Mouse (Mus musculus) Patski (cell line): ENCODE measurements around the gene Stat6. TPM values are rescaled to one million over a fixed set of nuclear protein-coding genes. Genes with fewer than 3 reads are reported as not detected.
A peak's percentile ranks its signal among the peaks of the same experiment; 100 is the strongest.

Experiments
- ATAC-seq: fragments of 100-300 bp; one replicate; pipeline ENCODE4 v1.8.0; 2021
- CTCF ChIA-PET: fragments of 350-600 bp; sonication (Branson Sonifier 250); formaldehyde crosslinking; loops from one replicate; lab custom pipeline; 2022; ENCODE audit warnings: inconsistent platforms; lab: Charles Lee
- POLR2A ChIA-PET: fragments of 350-600 bp; sonication (Branson Sonifier 250); formaldehyde crosslinking; loops from one replicate; lab custom pipeline; 2022; ENCODE audit warnings: antibody characterized with exemption, inconsistent platforms; lab: Charles Lee
- DNase-seq: peaks from one replicate; pipeline ENCODE4 v3.0.0-alpha.2; 2011; ENCODE audit warnings: low read depth, low spot score
- H3K27me3 ChIP-seq: fragments of 371-371 bp; one replicate; pipeline ENCODE4 v1.5.1; 2021
- CTCF ChIP-seq: fragments of 100-300 bp; IDR thresholded peaks from one replicate; pipeline ENCODE4 v1.5.1; 2021
- in situ Hi-C: fragments of 300-500 bp; cut with MboI; formaldehyde crosslinking; loops from 3 replicates; pipeline ENCODE4 v1.11.1; 2018; ENCODE audit warnings: low pct_unique_long_range_greater_than_20kb, mixed read lengths
- polyA plus RNA-seq: library from polyadenylated mRNA; unstranded; gene quantifications from one replicate; pipeline ENCODE4 v1.2.3, GENCODE M21; 2021

Gene Stat6
- polyA plus RNA-seq, 1 experiment from 2014 or later, result 67.3 TPM

DNA sequence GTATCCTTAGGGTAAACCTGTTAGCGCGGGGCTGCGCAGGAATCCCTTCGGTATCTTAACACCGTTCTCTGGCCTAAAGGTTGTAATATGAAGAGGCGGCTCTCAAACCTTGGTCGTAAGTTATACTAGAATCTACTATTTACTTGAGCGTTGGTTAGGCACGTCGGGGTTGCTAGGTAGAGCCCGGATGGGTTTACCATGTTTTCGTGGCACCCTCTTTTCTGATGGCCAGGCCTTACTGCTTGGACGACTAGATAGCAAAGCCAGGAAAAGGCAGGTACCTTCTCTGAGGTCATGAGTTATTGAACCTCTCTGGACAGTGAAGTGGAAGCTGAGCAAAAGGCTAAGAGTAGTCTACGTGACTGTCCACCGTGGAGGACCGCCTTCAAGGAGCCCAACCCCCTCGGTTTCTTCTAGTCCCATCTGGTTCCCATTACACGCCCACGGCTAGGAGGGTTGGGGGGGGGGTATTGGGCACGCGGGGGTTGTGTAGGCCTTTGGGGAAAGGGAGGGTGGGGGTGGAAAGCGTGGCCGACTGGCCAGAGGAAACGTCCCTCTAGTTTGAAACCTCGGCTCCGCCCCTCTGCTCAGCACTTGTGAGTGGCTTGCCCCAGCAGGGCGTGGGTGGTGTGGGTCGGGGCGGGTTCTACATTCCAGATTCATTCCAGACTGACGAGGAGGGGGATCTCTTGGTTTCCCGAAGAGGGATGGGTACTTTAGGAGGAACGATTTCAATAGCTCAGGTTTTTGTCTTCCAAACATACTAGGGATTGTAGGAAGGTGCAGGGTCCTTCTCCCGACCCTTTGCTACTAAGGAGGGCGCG lies 24.7 kb downstream of the Stat6 start:
- ChIA-PET POLR2A (interaction anchor here (0.6 to 2.0 kb wide), 5 partner anchors 9 to 45 kb away, joined by 3 to 13 read pairs (median 4); partner anchors contain the start of gene Stat6), CTCF (interaction anchor here (1.2 to 1.5 kb wide), 2 partner anchors 25 to 45 kb away, joined by 3 read pairs; partner anchors contain the start of gene Stat6)
- peak; percentile 49 for ATAC-seq
- H3K27me3 ChIP-seq, result no peaks in the 10 kb centered on the region
- in situ Hi-C loops, result loop anchor here (25.0 kb wide), 3 partner anchors 380 to 1245 kb away; partner anchors contain the start of genes Bloc1s1, Cd63, Cdk4 and March9
- TF ChIP-seq CTCF, result no peak
- no peak for DNase-seq

DNA sequence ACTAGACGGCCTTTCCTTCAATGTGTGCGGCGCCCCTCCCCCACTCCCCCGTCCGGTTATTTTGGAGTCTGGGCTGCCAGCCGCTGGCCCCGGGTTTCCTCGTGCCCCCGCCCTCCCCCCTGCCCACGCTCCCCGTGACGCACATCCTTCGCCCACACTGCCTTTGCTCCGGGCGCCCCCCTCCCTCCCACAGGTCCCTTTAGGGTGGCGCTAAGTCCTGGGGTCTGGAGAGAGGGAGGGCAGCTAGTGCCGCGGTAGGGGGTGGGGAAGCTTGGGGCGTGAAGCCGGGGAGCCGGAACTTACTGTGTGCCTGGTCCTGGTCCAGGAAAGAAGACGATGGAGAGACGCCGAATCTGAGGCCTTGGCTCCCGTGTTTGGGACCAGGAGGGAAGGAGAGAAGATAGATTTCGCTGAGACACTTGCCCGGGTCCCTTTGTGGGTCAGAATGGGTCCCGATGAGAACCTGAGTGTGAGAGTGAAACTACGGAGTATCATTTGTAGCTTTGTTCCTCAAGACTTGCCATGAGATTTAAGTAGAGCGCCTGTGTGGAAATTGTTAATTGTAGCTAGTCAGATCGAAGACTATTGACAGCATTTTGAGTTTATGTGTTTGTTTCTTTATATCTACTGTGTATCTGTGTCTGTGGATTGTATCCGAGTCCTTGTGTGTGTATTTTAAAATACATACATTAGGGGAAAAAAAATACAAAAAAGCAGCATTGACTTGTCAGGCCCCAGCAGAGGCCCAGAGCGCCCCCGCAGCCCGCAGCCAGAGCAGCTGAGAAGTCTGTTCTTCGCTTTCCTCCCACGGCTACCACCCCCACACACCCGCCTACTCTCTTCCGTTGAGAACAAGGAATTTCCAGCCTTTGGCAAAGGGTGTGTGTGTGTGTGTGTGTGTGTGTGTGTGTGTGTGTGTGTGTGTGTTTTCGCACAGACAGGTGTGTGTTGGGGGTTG lies 25.6 kb downstream of the Stat6 start, which contains the start of gene Nab2:
Gene Nab2, minus strand, starts transcription at position 476 of the 958 bp plus-strand sequence.
- TF ChIP-seq CTCF, result no peak
- CTCF ChIA-PET, result interaction anchor here (0.8 to 1.5 kb wide), 4 partner anchors 26 to 67 kb away, joined by 3 read pairs; partner anchors contain the start of gene Stat6
- POLR2A ChIA-PET, result interaction anchor here (0.6 to 1.3 kb wide), 7 partner anchors 8 to 507 kb away, joined by 3 to 4 read pairs (median 3); partner anchors contain the start of gene Stat6
- H3K27me3 ChIP-seq, result no peaks in the 10 kb centered on the region
- DNase-seq (no peak), ATAC-seq (peak; percentile 34)
- in situ Hi-C loops, result loop anchor here (25.0 kb wide), 3 partner anchors 381 to 1244 kb away; partner anchors contain the start of genes Bloc1s1, Cd63, Cdk4 and March9

DNA sequence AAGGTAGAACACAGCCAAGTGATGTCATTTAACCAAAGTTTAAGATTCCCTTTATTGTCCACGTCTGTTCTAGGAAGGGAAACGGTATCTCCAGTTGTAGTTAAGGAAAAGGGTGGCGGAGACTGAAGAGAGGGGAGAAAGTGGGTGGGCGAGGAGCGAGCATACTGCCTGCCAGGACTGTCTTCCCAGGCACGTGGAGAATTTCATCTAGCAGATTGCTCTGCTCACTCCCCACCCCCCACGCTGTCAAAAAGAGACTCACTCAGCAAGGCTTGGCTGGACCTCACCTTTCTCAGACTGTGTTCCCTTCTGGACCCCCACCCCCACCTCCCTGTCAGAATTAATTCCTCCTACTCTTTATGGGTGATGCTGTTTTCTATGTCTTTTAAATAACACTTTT lies 26.4 kb downstream of the Stat6 start:
- in situ Hi-C loops, result loop anchor here (25.0 kb wide), 3 partner anchors 382 to 1243 kb away; partner anchors contain the start of genes Bloc1s1, Cd63, Cdk4 and March9
- CTCF ChIA-PET, result interaction anchor here (0.8 to 2.9 kb wide), 5 partner anchors 27 to 68 kb away, joined by 3 to 18 read pairs (median 3); partner anchors contain the start of gene Stat6
- POLR2A ChIA-PET, result interaction anchor here (0.9 kb wide), 1 partner anchor 25 kb away, joined by 3 read pairs; no protein-coding TSS in a partner anchor
- no peak for TF ChIP-seq CTCF
- no peak for ATAC-seq
- DNase-seq, result no peak
- H3K27me3 ChIP-seq, result no peaks in the 10 kb centered on the region

DNA sequence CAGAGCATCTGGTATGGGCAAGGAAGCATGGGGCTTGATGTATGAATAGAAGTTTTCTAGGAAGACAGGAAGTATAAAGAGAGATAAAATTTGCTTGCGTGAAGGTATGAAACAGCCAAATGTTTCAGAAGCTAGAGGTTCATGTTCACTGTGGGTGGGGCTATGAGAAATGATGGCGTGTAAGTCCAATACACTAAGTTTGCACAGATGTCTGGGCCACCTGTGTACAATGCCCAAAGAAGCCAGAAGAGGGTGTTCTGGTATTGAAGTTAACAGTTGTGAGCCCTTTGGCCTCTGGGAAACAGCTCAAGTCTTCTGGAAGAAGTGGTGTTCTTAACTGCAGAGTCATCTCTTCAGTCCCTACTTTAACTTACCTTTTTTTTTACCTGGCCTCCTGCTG lies 27.4 kb downstream of the Stat6 start:
- in situ Hi-C loops, result loop anchor here (25.0 kb wide), 3 partner anchors 383 to 1242 kb away; partner anchors contain the start of genes Bloc1s1, Cd63, Cdk4 and March9
- DNase-seq, result no peak
- ChIA-PET CTCF (interaction anchor here (0.6 to 2.9 kb wide), 6 partner anchors 8 to 367 kb away, joined by 3 to 18 read pairs (median 3); partner anchors contain the start of gene Stat6), POLR2A (interaction anchor here (1.2 to 1.7 kb wide), 3 partner anchors 8 to 29 kb away, joined by 3 to 6 read pairs (median 4); partner anchors contain the start of gene Stat6)
- ATAC-seq, result no peak
- no peaks in the 10 kb centered on the region for H3K27me3 ChIP-seq
- TF ChIP-seq CTCF, result no peak

DNA sequence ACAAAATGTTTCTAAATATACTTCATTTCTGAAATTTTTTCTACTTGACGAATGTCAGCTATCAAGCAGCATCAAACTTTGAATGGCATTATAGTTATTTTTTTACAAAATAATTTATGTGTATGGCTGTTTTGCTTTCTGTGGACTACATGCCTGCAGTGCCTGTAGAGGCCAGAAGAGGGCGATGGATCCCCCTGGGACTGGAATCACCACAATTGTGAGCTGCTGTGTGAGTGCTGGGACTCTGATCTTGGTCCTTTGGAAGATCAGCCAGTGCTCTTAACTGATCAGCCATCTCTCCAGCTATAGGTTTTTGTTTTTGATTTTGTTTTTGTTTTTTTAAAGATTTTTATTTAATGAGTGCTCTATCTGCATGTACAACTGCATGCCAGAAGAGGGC lies 28.5 kb downstream of the Stat6 start:
- ATAC-seq (no peak), DNase-seq (no peak)
- no peaks in the 10 kb centered on the region for H3K27me3 ChIP-seq
- POLR2A ChIA-PET, result interaction anchor here (1.2 to 1.7 kb wide), 3 partner anchors 9 to 30 kb away, joined by 3 to 6 read pairs (median 4); partner anchors contain the start of gene Stat6
- in situ Hi-C loops, result loop anchor here (25.0 kb wide), 3 partner anchors 384 to 1241 kb away; partner anchors contain the start of genes Bloc1s1, Cd63, Cdk4 and March9
- CTCF ChIA-PET, result interaction anchor here (1.1 to 2.9 kb wide), 5 partner anchors 9 to 36 kb away, joined by 3 to 18 read pairs (median 6); partner anchors contain the start of gene Stat6
- TF ChIP-seq CTCF, result no peak

DNA sequence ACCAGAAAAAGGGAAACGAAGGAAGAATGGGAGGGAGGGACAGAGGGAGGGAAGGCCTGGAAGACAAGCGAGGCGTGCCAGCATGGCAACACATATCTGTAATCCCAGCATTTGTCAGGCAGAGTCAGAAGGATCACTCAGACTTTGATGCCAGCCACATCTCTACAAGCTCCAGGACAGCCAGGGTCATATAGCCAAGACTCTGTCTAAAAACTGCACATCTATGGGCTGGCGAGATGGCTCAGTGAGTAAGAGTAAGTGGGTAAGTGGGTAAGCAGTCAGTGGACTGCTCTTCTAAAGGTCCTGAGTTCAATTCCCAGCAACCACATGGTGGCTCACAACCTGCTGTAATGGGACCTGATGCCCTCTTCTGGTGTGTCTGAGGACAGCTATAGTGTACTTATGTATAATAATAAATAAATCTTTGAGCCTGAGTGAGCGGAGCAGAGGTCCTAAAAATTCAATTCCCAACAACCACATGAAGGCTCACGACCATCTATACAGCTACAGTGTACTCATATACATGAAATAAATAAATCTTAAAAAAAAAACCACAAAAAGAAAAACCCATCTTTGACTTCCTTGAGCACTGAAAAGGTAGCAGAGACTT lies 31.4 kb downstream of the Stat6 start:
- POLR2A ChIA-PET, result no interaction called here

DNA sequence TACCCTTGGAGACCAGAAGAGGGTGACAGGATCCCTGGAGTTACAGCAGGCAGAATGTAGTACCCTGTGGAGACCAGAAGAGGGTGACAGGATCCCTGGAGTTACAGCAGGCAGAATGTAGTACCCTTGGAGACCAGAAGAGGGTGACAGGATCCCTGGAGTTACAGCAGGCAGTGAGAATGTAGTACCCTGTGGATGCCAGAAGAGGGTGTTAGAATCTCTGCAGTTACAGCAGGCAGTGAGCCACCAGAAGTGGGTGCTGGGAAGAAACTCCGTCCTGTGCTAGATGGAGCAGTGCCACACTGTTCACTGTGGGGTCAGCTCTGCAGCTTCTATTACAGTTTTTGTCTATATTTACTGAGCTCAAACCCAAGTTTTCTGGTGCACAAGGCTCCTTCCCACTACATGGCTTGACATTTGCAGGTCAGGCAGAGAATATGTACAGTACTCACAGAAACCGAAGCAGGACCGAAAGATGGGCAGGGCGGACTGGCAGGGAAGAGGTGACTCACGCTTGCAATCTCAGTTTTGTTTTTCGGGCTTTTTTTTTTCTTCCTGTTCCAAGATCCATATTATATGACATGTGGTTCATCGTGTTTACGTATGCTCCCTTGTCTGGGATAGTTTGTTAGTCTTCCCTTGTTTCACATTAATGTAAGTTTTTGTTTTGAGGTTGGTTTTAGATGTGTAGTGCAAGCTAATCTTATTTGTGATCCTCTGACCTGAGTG lies 32.2 kb downstream of the Stat6 start:
- ATAC-seq, result peak; percentile 63
- ChIA-PET POLR2A (no interaction called here), CTCF (interaction anchor here (0.9 to 1.9 kb wide), 6 partner anchors 13 to 281 kb away, joined by 3 to 13 read pairs (median 4); partner anchors contain the start of gene Stat6)
- no peak for TF ChIP-seq CTCF
- DNase-seq, result peak; percentile 64
- H3K27me3 ChIP-seq, result no peaks in the 10 kb centered on the region
- in situ Hi-C loops, result loop anchor here (25.0 kb wide), 4 partner anchors 388 to 1237 kb away; partner anchors contain the start of genes Bloc1s1, Cd63, Cdk4 and Gls2

More for the DNA sequence above, 31.4 kb downstream of the Stat6 start:
- CTCF ChIA-PET, result interaction anchor here (0.8 to 1.9 kb wide), 4 partner anchors 12 to 42 kb away, joined by 3 to 13 read pairs (median 5); partner anchors contain the start of gene Stat6
- DNase-seq, result no peak
- no peaks in the 10 kb centered on the region for H3K27me3 ChIP-seq
- no peak for TF ChIP-seq CTCF
- in situ Hi-C loops, result loop anchor here (25.0 kb wide), 3 partner anchors 387 to 1238 kb away; partner anchors contain the start of genes Bloc1s1, Cd63, Cdk4 and March9
- ATAC-seq, result no peak
